Mouse (Mus musculus) MEL (cell line): ENCODE measurements around the gene Yes1. TPM values are rescaled to one million over a fixed set of nuclear protein-coding genes. Genes with fewer than 3 reads are reported as not detected.

Source experiments
- DNase-seq: peaks from one replicate; pipeline ENCODE4 v3.0.0; 2011; ENCODE audit warnings: low read depth, low spot score
- H3K27ac ChIP-seq: 2 replicates; pipeline ENCODE4 v1.5.1; 2012; ENCODE audit warnings: low read depth, mild to moderate bottlenecking, control low read depth, low read length, moderate library complexity; ENCODE audit not compliant: control insufficient read depth
- H3K27me3 ChIP-seq, 2 experiments: fragments of 150-350 bp in 1 of 2; sonication (generic) in 1 of 2; 2 replicates each; pipeline ENCODE4 v1.6.1; 2012; ENCODE audit warnings: low read length in 2 of 2, mild to moderate bottlenecking in 2 of 2, improper control_type of control experiment in 1 of 2, moderate library complexity in 1 of 2; ENCODE audit not compliant: insufficient read depth in 2 of 2, control insufficient read depth in 1 of 2
- H3K36me3 ChIP-seq, 2 experiments: 2 replicates each; pipeline ENCODE4 v1.6.1; 2012 to 2014; ENCODE audit warnings: low read length in 2 of 2, improper control_type of control experiment in 1 of 2, inconsistent platforms in 1 of 2, mild to moderate bottlenecking in 1 of 2; ENCODE audit not compliant: insufficient read depth in 2 of 2, control insufficient read depth in 1 of 2
- H3K4me1 ChIP-seq, 2 experiments: fragments of 150-350 bp in 1 of 2; sonication (generic) in 1 of 2; 2 replicates each; pipeline ENCODE4 v1.6.1; 2012; ENCODE audit warnings: low read length in 2 of 2, improper control_type of control experiment in 1 of 2, mild to moderate bottlenecking in 1 of 2; ENCODE audit not compliant: insufficient read depth in 2 of 2, control insufficient read depth in 1 of 2
- H3K4me3 ChIP-seq, 2 experiments: fragments of 150-350 bp in 1 of 2; sonication (generic) in 1 of 2; 2 replicates each; pipeline ENCODE4 v1.5.1; 2012; ENCODE audit warnings: low read depth in 2 of 2, low read length in 2 of 2, mild to moderate bottlenecking in 2 of 2, moderate library complexity in 2 of 2, control low read depth in 1 of 2, improper control_type of control experiment in 1 of 2; ENCODE audit not compliant: control insufficient read depth in 1 of 2, insufficient read depth in 1 of 2
- H3K79me2 ChIP-seq: 2 replicates; pipeline ENCODE4 v1.6.1; 2012; ENCODE audit warnings: mild to moderate bottlenecking, low read length, moderate library complexity; ENCODE audit not compliant: control insufficient read depth, poor library complexity, insufficient read depth
- H3K9ac ChIP-seq: 2 replicates; pipeline ENCODE4 v1.6.1; 2012; ENCODE audit warnings: low read depth, mild to moderate bottlenecking, control low read depth, low read length, moderate library complexity; ENCODE audit not compliant: control insufficient read depth, poor library complexity, severe bottlenecking
- H3K9me3 ChIP-seq: fragments of 150-350 bp; sonication (generic); replicated peaks from 2 replicates; pipeline ENCODE4 v1.6.1; 2012; ENCODE audit warnings: mild to moderate bottlenecking, low read length, improper control_type of control experiment, moderate library complexity; ENCODE audit not compliant: insufficient read depth
- BHLHE40 ChIP-seq: IDR thresholded peaks from 2 replicates; pipeline ENCODE4 v1.6.1; 2012; ENCODE audit warnings: low read depth, mild to moderate bottlenecking, inconsistent platforms, low read length, improper control_type of control experiment, borderline replicate concordance
- CHD1 ChIP-seq: IDR thresholded peaks from 2 replicates; pipeline ENCODE4 v1.6.1; 2012; ENCODE audit warnings: low read depth, mild to moderate bottlenecking, inconsistent platforms, low read length, improper control_type of control experiment
- E2F4 ChIP-seq: IDR thresholded peaks from 2 replicates; pipeline ENCODE4 v1.6.1; 2011; ENCODE audit warnings: low read depth, low read length, improper control_type of control experiment, borderline replicate concordance
- ELF1 ChIP-seq: IDR thresholded peaks from 2 replicates; pipeline ENCODE4 v1.6.1; 2014; ENCODE audit warnings: low read depth, mild to moderate bottlenecking, inconsistent platforms, low read length, improper control_type of control experiment, moderate library complexity
- ETS1 ChIP-seq: IDR thresholded peaks from 2 replicates; pipeline ENCODE4 v1.6.1; 2012; ENCODE audit warnings: low read depth, mild to moderate bottlenecking, inconsistent platforms, low read length, improper control_type of control experiment, moderate library complexity
- GATA1 ChIP-seq: IDR thresholded peaks from 2 replicates; pipeline ENCODE4 v1.6.1; 2011; ENCODE audit warnings: low read depth, low read length, improper control_type of control experiment
- JUND ChIP-seq: IDR thresholded peaks from 2 replicates; pipeline ENCODE4 v1.6.1; 2011; ENCODE audit warnings: low read depth, mild to moderate bottlenecking, improper control_type of control experiment, low read length
- MAFK ChIP-seq: IDR thresholded peaks from 2 replicates; pipeline ENCODE4 v1.6.1; 2011; ENCODE audit warnings: low read depth, mild to moderate bottlenecking, low read length, improper control_type of control experiment, borderline replicate concordance
- MAX ChIP-seq: IDR thresholded peaks from 2 replicates; pipeline ENCODE4 v1.6.1; 2011; ENCODE audit warnings: low read length, improper control_type of control experiment
- MAZ ChIP-seq: IDR thresholded peaks from 2 replicates; pipeline ENCODE4 v1.6.1; 2012; ENCODE audit warnings: low read depth, mild to moderate bottlenecking, inconsistent platforms, low read length, improper control_type of control experiment
- MEF2A ChIP-seq: IDR thresholded peaks from 2 replicates; pipeline ENCODE4 v1.6.1; 2014; ENCODE audit warnings: low read depth, mild to moderate bottlenecking, inconsistent platforms, low read length, improper control_type of control experiment; ENCODE audit not compliant: poor library complexity, insufficient replicate concordance, severe bottlenecking; ENCODE audit errors: extremely low read depth
- MYB ChIP-seq: IDR thresholded peaks from 2 replicates; pipeline ENCODE4 v1.6.1; 2011; ENCODE audit warnings: mild to moderate bottlenecking, low read depth, low read length, improper control_type of control experiment
- MYC ChIP-seq: IDR thresholded peaks from 2 replicates; pipeline ENCODE4 v1.6.1; 2011; ENCODE audit warnings: low read depth, mild to moderate bottlenecking, low read length, improper control_type of control experiment, moderate library complexity
- NELFE ChIP-seq: IDR thresholded peaks from 2 replicates; pipeline ENCODE4 v1.6.1; 2011; ENCODE audit warnings: low read depth, low read length, improper control_type of control experiment
- POLR2AphosphoS5 ChIP-seq: IDR thresholded peaks from 2 replicates; pipeline ENCODE4 v1.6.1; 2012; ENCODE audit warnings: low read depth, borderline replicate concordance, mild to moderate bottlenecking, inconsistent platforms, low read length, moderate library complexity, mixed read lengths
- RAD21 ChIP-seq: IDR thresholded peaks from 2 replicates; pipeline ENCODE4 v1.6.1; 2011; ENCODE audit warnings: mild to moderate bottlenecking, low read depth, low read length, improper control_type of control experiment
- SIN3A ChIP-seq: IDR thresholded peaks from 2 replicates; pipeline ENCODE4 v1.6.1; 2012; ENCODE audit warnings: low read length, improper control_type of control experiment, inconsistent platforms
- ZC3H11A ChIP-seq: IDR thresholded peaks from 2 replicates; pipeline ENCODE4 v1.6.1; 2012; ENCODE audit warnings: low read depth, mild to moderate bottlenecking, inconsistent platforms, low read length, improper control_type of control experiment
- ZKSCAN1 ChIP-seq: IDR thresholded peaks from 2 replicates; pipeline ENCODE4 v1.6.1; 2012; ENCODE audit warnings: low read depth, mild to moderate bottlenecking, inconsistent platforms, low read length, improper control_type of control experiment, moderate library complexity
- ZMIZ1 ChIP-seq: IDR thresholded peaks from 2 replicates; pipeline ENCODE4 v1.6.1; 2012; ENCODE audit warnings: low read depth, mild to moderate bottlenecking, inconsistent platforms, low read length, improper control_type of control experiment, moderate library complexity
- ZNF384 ChIP-seq: IDR thresholded peaks from 2 replicates; pipeline ENCODE4 v1.6.1; 2012; ENCODE audit warnings: low read depth, mild to moderate bottlenecking, inconsistent platforms, low read length, improper control_type of control experiment
- polyA plus RNA-seq, 2 experiments: library from polyadenylated mRNA; stranded (reverse) in 1 of 2; unstranded in 1 of 2; fragments of >175 nt in 1 of 2; fragments of >200 nt in 1 of 2; gene quantifications; 2 replicates each; pipeline versions ENCODE4 v1.2.1 to v1.2.4; 2012; ENCODE audit warnings: low replicate concordance in 2 of 2, low read depth in 1 of 2; ENCODE audit not compliant: insufficient read length in 2 of 2, insufficient read depth in 1 of 2, missing spikeins in 1 of 2
- total RNA-seq: library from RNA; depleted of rRNA; stranded (reverse); fragments of 300-350 nt; gene quantifications from 2 replicates; pipeline ENCODE4 v1.2.3, GENCODE M21; 2012

Yes1 gene
- total and polyA plus RNA-seq, 3 experiments: not detected

GRCm38 (mm10) chr5:32712221-32713041 lies 101.5 kb downstream of the Yes1 start:
- Histone ChIP-seq H3K27me3 (no peaks in the 10 kb centered on the region), H3K36me3 (no peaks in the 10 kb centered on the region), H3K4me3 (no peak overlapping the region), H3K9ac (no peak overlapping the region), H3K27ac (no peak overlapping the region), H3K4me1 (no peaks in the 10 kb centered on the region), H3K9me3 (no peaks in the 10 kb centered on the region), H3K79me2 (no peaks in the 10 kb centered on the region)
- DNase-seq: peak; percentile 79
- TF ChIP-seq MAFK (peak; percentile 52; the same call in 1 of the 2 replicates), BHLHE40 (no peak)

- no peaks in the 10 kb centered on the region for H3K79me2 ChIP-seq
- peak; percentile 99; the same call in 1 of the 2 replicates for TF ChIP-seq POLR2AphosphoS5
- peak; percentile 62; the same call in 1 of the 2 replicates for TF ChIP-seq E2F4
- no peak for TF ChIP-seq ZNF384
- H3K27ac ChIP-seq: peak overlapping the region; percentile 71
- peak overlapping the region; percentile 31 to 59 for H3K4me3 ChIP-seq
- peak overlapping the region; percentile 57 for H3K9ac ChIP-seq
- H3K4me1 ChIP-seq: no peaks in the 10 kb centered on the region
- H3K9me3 ChIP-seq: no peaks in the 10 kb centered on the region
- no peak for DNase-seq
- no peaks in the 10 kb centered on the region for H3K36me3 ChIP-seq
- no peaks in the 10 kb centered on the region for H3K27me3 ChIP-seq
Measured at GRCm38 (mm10) chr5:32713042-32713702, 102.2 kb downstream of the Yes1 start.

- Histone ChIP-seq H3K36me3 (no peaks in the 10 kb centered on the region), H3K27me3 (no peaks in the 10 kb centered on the region), H3K4me3 (peak overlapping the region; percentile 31 to 59), H3K4me1 (no peaks in the 10 kb centered on the region), H3K9me3 (no peaks in the 10 kb centered on the region), H3K79me2 (no peaks in the 10 kb centered on the region), H3K9ac (peak overlapping the region; percentile 62), H3K27ac (peak overlapping the region; percentile 71)
- DNase-seq: peak; percentile 99
- TF ChIP-seq GATA1: peak; percentile 47
- TF ChIP-seq MEF2A: 0 out of 2 replicates have a peak, but pooled peaks have one; percentile 54
- peak; percentile 95 for TF ChIP-seq MYC
- peak; percentile 76; the same call in 1 of the 2 replicates for TF ChIP-seq ETS1
- peak; percentile 84 for TF ChIP-seq NELFE
- peak; percentile 92 for TF ChIP-seq MAX
- TF ChIP-seq POLR2AphosphoS5: no peak; the same call in 1 of the 2 replicates
- TF ChIP-seq JUND: no peak
- peak; percentile 60 for TF ChIP-seq RAD21
- TF ChIP-seq ZMIZ1: no peak; the same call in 1 of the 2 replicates
- TF ChIP-seq SIN3A: peak; percentile 98
- no peak for TF ChIP-seq ZKSCAN1
- TF ChIP-seq ELF1: peak; percentile 100
- TF ChIP-seq MYB: no peak
- TF ChIP-seq E2F4: peak; percentile 69; the same call in 1 of the 2 replicates
- no peak for TF ChIP-seq MAZ
- TF ChIP-seq CHD1: no peak
- TF ChIP-seq ZC3H11A: no peak
Measured at GRCm38 (mm10) chr5:32713703-32714467, 102.9 kb downstream of the Yes1 start.
